Mouse (Mus musculus) heart, postnatal 4 days (tissue): ENCODE measurements around the gene Cep170b. TPM values are rescaled to one million over a fixed set of nuclear protein-coding genes. Genes with fewer than 3 reads are reported as not detected.

Experiments used
- DNase-seq: peaks from one replicate; pipeline ENCODE4 v3.0.0; 2021
- total RNA-seq, 2 experiments: library from RNA; stranded (reverse); gene quantifications; 2 replicates each; pipeline ENCODE4 v1.2.3; 2021

Gene Cep170b
- total RNA-seq: 10 to 100 TPM; 13.1 to 14.1 TPM

DNA sequence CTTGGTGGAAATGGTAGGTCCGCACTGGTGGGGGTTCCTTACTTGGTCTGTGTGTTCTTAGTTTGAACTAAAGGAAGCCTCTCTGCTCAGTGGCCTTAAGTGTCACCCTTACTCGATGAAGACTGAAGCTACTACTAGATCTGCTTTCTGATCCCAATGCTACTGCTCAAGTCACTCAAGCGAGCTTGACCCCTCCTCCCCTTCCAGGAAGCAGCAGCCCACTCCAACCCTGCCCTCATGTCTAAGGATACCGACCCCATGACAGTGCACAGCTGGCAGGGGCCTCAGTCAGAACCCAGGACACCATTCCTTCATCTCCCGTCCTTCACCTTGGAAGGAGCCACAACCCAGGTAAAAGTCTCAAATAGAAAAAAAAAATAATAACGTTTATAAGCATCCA, at the start of gene Cep170b:
Cep170b (plus strand) TSS at position 240 of the 400 bp plus-strand sequence.
- no peak for DNase-seq

DNA sequence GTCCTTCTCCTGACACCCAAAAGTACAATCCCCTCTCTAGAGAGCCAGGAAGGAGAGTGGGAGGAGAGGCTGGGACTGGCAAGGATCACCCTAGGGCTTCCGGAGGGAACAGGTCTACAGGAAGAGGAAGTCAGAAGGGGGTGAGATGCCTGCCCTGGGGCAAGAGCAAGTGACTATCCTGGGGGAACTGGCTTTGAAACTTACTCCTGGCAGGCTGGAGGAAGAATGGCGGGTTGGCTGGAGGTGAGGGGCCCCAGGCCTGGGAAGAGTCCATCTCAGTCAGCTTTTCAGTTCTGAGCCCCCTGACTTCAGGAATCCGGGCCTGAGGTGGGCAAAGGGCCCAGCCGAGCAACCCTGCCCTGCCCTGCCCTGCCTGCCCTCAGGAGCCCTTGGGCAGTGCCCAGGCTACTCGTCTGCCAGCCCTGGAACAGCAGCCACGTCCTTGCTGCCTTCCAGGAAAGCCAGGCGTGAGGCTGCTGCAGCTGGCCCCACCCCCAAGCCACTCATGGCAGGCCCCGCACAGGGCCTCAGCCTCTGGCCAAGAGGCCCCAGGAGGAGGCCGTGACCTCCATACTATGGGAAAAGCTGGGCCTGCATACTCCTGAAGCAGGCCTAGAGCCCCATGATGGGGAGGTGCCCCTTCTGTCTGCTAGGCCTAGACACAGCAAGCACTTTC, 49.4 kb upstream of the Cep170b start:
- DNase-seq: peak; percentile 79

DNA sequence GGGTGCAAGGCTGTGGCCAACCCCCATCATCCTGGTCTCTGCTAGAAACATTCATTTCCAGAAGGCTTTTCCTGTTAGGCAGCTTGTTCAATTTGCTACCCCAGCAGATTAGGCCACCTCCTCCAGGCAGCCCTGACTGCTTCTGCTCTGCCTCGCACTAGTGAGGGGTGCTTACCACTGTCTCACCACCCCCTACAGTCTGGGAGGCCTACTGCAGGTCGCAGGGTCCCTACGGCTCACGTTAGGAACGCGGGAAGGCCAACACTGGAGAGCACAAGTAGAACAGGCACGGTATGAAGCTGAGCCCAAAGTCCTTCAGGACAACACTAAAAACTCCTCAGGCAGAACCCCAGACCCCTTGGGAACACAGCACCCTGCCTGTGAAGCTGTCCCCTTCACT, 48.4 kb upstream of the Cep170b start:
- no peak for DNase-seq

DNA sequence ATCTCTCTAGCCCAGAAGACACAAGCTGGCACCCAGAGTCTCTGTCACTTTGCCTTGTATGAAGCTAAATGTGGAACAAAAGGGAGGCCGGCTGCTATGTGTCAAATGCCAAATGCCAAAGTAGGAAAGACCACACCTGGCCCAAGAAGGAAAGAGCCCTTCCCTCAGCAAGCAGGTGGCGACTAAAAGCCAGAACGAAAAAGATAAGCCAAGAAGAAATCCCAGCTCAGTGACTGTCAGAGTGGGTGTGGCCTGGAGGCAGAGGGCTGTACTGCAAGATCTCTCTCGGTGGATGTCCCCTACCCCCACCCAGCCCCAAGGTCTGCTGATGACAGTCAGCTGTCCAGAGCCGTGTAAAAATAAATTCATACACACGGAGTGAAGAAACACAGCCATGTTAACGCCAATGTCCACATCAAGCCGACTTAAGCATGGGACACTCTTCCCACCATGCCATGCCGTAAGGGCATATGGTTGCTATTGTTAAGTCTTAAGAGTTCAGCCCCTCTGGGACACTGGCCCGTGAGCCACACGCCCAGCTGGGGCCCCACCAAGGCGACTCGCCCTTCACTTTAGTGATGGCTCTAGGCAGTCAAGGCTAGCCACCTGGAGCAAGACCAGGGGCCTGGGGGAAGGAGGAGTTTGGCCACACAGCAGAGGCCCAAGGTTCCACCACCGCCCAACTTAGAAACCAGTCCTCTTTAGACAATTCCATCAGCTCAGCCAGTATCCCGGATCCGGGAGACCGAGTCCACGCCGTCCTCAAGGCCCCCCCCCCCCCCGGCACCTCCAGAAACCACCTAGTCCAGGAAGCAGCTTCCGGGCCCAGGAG, 47.3 kb upstream of the Cep170b start:
- DNase-seq: peak; percentile 69

DNA sequence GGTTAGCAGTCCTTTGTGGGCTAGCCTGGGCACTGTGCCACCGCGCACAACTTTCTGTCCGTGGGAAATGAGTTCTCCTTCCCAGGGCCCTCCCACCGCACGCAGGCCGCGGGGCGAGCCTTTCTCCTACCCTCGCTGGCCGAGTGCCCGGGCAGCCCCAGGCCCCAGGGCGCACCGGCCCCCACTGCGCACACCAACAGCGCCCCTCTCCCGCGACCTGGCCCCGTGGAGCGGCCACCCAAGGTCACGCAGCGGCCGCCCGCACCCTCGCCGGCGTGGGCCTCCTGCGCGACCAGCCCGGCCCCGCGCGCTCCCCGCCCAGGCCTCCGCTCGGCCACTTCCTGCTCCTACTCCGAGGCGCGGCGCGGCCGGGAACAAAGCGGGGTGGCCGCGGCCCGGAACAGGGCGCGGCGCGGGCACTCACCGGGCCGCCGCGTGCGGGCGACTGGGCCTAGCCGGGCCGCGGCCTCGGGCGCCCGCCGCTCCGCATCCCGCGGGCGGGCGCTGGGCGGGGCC, 46.6 kb upstream of the Cep170b start:
- DNase-seq: peak; percentile 72

DNA sequence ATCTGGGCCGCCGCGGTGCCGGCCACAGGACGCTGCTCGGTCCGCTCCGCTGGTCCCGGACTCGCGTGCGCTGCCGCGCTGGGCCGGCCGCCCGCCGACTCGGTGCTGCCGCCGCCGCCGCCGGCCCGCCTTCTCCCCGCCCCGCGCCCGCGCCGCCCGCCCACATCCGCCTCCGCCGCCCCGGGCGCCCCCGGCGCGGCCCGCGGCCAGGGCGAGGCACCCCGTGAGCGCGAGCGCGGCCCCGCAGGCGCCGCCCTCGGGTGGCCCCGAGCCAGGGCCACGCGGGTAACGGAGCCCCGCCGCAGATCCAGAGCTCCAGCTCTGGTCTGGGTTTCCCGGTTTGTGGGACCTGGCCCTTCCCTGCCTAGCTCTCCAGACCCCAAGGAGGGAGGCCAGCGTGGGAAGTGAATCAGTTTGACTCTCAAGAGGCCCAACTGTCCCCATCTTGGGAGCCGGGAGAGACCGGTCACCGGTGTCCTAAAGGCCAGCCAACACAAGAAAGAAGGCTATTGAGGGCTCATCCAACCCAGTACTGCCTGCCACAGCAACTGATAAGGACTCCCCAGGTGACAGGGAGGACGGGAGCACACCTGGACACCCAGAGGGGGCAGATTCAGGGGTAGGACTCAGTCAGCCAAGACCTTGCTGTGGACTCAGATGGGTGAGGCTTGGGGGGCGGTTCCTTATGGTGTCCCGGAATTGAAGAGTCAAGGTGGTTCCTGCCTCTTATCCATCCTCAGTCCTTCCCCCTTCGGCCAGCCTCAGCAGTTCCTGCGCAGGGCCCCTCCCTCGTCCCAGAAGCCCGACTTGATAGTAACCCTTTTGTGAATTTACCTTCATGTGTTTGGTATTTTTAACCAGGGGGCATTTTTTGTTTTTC, 45.9 kb upstream of the Cep170b start, which contains the start of gene Akt1:
Akt1 (minus strand) TSS at position 753 of the 880 bp plus-strand sequence.
- peak; percentile 65 for DNase-seq

DNA sequence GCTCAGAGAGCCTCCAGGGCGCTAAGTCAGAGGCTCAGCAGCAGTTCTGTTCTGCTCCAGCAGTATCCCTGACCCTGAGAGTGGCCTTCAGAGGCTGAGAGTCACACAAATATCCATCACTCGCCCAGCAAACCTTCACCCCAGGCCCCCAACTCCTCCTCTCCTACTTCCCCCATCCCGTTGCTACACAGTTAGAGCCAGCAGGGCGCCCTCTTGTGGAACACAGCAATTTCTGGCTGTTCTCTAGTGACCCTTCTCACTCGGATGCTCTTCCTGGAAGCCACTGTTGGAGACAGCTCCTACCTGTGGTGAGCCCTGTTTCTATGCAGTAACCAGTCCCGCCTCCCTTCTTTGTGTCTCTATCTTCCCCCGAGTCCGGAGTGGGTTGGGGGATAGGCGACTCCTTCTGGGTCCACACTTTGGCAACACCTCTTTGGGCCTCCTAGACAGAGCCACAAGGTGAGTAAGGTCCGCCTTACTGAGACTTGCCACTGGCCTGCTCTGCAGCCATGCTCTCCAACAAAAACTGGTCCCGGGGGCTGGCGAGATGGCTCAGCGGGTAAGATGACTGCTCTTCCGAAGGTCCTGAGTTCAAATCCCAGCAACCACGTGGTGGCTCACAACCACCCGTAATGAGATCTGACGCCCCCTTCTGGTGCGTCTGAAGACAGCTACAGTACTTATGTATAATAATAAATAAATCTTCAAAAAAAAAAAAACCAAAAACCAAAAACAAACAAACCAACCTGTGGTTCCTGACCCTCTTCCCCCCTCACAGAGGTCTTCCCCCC, 44.8 kb upstream of the Cep170b start:
- DNase-seq: peak; percentile 92

DNA sequence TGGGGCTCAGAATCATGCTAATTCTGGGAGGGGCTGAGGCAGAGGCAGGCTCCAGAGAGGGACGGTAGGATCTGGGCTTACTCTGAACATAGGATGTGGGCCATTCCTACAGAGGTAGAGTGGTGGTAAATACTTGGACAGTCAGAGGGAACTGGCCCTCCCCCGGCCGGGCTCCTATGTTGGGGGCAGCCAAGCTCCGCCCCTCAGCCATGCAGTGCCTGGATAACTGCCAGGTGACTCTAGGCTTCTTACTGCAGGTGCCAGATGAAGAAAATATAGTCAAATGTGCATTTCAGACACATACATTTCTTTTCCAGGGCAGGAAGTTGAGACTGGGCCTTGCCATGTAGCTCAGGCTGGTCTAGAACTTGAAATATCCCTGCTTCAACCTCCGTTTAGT, 43.2 kb upstream of the Cep170b start:
- DNase-seq: peak; percentile 55

DNA sequence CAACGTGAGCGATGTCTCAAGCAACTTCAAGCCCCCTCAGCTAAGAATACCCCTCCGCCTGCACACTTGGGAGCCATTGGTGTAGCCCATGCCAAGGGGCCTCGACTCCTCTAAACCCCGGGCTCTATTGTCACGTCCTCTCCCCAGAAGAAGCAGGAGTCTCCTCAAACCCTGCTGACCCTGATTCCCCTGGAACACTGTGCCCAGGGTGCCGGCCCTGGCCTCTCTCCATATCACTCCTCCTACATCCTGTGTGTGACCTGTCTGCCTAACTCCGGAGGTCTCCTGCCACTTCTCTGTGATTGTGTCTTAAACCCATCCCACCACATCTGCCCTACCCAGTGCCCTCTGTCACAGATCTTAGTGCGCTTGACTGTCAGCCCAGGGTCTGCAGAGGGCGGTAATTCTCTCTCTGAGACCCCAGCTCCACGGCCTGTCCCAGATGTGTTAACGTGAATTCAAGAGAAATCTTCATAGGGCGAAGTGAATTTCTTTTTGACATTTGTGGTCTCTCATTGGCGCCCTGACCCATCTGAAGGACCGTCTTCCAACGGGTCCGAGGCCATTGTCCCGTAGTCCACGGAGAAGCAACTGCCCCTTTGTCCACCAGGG, 42.2 kb upstream of the Cep170b start:
- DNase-seq: peak; percentile 17

DNA sequence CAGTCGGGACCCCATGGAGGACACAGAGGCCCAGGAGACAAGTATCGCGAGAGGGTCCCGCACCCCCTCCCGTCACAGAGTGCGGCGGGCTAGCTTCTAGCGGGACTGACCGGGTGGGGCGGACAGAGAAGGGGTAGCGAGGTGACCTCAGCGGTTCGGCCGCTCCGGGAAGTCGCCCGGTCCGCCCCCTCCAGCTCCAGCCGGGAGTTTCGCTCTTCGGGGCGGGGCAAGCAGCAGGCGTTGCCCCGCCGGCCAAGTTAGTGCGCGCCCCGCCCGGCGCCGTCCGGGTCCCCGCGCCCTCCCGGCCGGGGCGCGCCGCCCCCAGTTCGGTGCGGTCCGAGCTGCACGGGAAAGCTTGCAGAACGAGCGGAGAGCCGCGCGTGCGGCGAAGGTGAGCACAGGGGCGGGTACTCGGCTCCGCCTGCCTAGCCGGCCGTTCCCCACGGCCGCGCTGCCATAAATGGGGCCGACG, 41.7 kb upstream of the Cep170b start, which contains the start of gene Zbtb42:
Zbtb42 (plus strand) TSS at position 274 of the 472 bp plus-strand sequence.
- DNase-seq: peak; percentile 85

DNA sequence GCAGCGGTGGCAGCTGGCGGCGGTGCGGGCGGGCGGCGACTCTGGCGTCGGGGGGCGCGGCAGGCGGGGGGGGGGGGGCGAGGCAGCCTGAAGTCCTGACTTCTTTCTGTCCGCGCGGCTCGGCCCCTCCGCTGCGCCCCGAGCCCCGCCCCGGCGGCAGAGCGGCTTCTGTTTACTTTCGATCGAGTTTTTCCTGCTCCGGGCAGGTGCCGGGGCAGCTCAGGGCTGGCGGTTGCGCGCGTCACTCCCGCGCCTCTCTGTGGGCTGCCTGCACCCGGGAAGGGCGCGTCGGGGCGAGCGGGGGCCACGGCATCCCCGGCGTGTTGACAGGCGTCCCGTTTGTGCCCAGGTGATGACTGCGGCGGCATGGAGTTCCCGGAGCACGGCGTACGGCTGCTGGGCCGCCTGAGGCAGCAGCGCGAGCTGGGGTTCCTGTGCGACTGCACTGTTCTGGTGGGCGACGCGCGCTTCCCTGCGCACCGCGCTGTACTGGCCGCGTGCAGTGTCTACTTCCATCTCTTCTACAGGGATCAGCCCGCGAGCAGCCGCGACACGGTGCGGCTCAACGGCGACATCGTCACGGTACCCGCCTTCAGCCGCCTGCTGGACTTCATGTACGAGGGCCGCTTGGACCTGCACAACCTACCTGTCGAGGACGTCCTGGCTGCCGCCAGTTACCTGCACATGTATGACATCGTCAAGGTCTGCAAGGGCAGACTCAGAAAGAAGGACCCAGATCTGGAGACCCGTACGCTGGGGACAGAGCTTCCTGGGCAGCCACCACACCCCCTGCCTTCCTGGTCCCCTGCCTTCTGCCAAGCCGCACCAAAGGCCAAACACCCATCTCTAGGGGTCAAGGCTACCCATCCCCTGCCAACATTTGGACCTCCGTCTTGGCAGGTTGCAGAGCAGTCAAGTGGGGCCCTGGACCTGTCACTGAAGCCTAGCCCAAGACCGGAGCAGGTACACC, 40.9 kb upstream of the Cep170b start:
- peak; percentile 43 for DNase-seq

DNA sequence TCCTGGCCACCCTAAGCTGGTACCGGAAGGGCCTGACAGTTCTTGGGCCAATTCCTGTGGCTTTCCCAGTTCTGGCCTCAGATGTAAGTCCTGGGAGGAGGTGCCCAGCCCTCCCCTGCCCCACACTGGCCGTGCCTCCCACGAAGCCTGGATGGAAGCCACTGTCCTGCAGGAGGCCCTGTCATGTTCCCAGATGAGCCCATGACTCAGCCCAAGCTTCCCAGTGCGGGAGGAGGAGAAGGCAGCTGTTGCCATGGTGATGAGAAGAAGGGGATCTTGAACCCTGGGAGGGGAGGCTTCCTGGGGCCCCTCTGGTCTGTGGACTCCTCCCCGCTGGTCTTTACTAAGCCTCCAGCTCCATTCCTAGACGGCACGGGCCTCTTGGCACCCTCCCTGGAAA, 36.9 kb upstream of the Cep170b start:
- DNase-seq: no peak

DNA sequence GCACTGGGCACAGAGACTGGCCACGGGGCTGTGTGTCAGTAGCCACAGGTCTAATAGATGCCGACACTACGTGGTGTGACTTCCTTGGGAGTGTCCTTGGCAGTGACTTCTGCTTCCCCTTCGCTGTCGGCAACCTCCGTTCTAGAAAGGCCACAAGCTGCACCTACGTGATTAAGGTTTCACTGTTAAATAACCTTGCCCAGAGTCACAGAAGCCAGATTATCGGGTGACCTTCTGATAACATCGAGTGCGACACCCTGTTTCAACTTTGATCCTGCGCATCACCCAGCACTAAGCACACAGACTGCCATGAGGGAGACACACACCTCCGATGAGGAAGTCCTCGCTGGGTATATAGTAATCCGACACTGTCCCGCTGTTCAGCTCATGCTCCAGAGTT, 31.8 kb upstream of the Cep170b start:
- DNase-seq: peak; percentile 4

DNA sequence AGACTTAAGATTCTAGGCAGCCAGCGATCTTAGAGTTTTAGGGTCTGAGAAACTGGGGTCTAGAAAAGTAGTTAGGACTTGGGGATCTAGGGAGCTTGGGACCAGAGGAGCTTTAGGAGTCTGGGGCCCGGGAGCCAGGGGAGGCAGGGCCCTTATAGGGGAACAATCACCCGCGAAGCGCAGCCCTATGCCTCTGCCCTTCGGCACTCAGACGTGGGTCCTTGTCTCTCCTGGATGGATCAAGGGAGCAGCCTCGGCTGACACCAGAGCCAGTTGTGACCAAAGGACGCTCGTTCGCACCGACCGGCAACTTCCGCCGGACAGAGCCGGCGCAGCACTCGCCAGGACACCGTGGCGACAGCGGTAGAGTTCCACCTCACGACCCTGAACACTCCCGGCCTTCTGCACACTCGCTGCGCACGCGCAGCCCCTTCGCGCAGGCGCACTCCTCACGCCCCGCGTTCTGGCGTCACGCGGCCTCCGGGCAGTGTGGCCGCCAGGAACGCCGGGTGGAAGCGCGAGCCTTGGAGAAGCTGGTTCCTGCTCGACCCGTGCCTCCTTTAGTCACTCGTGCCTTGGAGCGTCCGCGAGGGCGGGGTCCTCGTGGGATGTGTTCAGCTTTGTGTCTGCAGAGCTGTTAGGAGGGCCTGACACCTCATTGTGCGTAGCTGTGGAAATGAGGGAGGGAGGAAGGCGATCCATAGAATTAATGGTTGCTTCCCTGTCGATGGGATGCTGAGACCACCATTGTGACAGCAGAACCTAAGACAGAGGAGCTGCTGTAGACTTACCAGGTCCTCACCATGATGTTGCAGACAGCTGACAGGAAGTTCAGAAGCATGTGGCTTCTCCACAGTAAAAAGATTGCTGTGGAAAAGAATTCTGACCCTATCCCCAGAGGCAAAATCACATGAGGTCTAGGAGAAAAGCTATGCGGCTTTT, 26.8 kb upstream of the Cep170b start:
- DNase-seq: peak; percentile 97

DNA sequence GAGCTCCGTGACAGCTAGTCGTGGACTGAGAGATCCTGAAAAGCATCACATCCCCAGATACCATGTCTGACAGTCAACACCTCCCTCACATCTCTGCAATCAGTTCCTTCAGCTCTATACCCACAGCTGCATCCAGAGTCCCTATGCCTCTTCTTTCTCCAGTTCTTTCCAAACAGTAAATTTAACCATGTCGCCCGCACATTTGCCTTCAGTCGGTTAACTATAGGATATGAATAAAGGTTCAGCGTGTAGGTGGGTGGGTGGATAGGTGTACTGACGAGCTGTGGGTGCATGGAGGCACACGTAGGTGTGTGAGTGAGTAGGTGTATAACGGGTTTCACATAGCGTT, 26.2 kb upstream of the Cep170b start:
- no peak for DNase-seq

DNA sequence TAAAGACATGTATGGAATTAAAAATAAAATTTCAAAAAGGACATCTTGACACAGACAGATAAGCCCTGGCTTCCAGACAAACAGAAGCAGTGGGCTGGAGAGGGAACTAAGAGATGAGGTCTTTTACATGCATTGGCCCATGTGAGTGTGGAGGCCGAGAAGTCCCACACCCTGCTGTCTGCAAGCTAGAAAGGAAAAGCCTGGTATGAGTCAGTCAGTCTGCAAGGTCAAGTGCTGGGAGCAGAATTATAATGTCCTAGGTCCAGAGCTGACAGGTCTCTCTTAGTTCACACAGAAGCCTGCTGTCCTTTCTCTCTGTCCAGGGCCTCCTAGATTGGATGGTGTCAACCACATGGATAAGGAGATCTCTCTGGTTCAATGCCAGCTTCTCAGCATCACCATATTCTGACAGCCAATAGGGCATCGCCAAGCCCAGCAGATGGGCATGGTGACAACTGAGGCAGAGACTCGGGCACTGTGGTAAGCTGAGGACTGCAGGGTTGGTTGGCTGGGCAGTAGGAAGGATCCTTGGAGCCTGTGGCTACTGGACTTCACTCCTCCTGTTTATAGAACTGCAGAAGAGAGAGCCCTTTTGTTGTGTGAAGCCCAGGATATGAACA, 23.3 kb upstream of the Cep170b start:
- DNase-seq: no peak

DNA sequence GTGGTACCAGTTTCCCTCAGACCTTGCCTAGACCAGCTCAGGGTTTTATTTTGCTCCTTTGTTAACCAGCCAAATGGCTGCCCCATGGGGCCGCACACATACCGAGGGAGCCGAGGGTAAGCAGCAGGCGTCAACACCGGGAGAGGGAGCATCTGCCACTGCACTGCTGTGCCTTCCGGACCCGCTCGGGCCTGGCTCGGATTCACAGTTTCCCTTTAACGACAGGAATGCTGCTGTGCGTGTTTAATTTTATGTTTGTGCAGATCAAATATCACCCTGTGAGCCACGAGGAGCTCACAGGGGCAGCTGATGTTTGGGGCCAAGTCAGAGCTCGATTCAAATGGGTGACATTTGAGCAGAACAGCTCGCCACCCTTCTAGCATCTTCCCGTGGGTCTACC, 19.7 kb upstream of the Cep170b start:
- DNase-seq: no peak
